Mouse (Mus musculus) bone marrow macrophage, adult 2 months (primary cell): ENCODE data around the gene Gm20388.

Experiments used
- CTCF ChIP-seq: IDR thresholded peaks from 2 replicates; pipeline ENCODE4 v1.5.1; 2012; ENCODE audit warnings: low read depth, mild to moderate bottlenecking, low read length, moderate library complexity
- POLR2A ChIP-seq: IDR thresholded peaks from 2 replicates; pipeline ENCODE4 v1.6.1; 2012; ENCODE audit warnings: mild to moderate bottlenecking, low read depth, low read length, borderline replicate concordance

DNA sequence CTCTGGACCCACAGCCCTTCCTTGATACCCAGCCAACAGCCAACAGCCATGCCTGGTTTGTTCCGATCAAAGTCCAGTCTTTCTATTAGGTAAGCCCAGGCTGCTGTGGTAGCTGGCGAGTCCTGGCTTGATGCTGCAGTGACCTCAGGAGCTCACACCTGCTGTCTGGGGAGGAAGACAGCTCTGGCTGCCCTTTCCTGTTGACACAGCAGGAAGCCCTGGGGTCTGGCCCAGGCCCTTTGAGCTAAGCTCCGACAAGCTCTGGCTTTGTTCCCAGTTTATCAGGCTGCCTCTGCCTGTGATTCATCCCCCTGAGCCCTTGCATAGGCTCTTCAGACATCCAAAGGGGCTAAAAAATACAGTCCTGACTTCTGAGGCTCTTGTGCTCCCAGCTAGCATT, 25.0 kb upstream of the Gm20388 start:
- TF ChIP-seq CTCF (no peak), POLR2A (no peak)
